Mouse (Mus musculus) limb, embryonic 13.5 days (tissue): ENCODE results near the gene Itm2b. TPM values are rescaled to one million over a fixed set of nuclear protein-coding genes. Genes with fewer than 3 reads are reported as not detected.

Source experiments
- ATAC-seq: fragments of 200-750 bp; cut with Nextera tagmentation; 2 replicates; pipeline ENCODE4 v1.8.0; 2017; ENCODE audit warnings: low read depth, moderate number of reproducible peaks, moderate TSS enrichment; ENCODE audit not compliant: low FRiP score
- H3K27ac ChIP-seq: fragments of 300-500 bp; sonication (generic); 2 replicates; pipeline ENCODE4 v1.5.1; 2015; ENCODE audit warnings: inconsistent platforms, mild to moderate bottlenecking, moderate library complexity
- H3K27me3 ChIP-seq: fragments of 300-500 bp; sonication (generic); 2 replicates; pipeline ENCODE4 v1.6.1; 2015; ENCODE audit warnings: mild to moderate bottlenecking, inconsistent platforms
- H3K36me3 ChIP-seq: fragments of 300-500 bp; sonication (generic); 2 replicates; pipeline ENCODE4 v1.6.1; 2015; ENCODE audit warnings: inconsistent platforms, mild to moderate bottlenecking, moderate library complexity
- H3K4me1 ChIP-seq: fragments of 300-500 bp; sonication (generic); 2 replicates; pipeline ENCODE4 v1.6.1; 2015; ENCODE audit warnings: inconsistent platforms
- H3K4me2 ChIP-seq: fragments of 300-500 bp; sonication (generic); replicated peaks from 2 replicates; pipeline ENCODE4 v1.6.1; 2015; ENCODE audit warnings: inconsistent platforms, mild to moderate bottlenecking, moderate library complexity
- H3K4me3 ChIP-seq: fragments of 300-500 bp; sonication (generic); 2 replicates; pipeline ENCODE4 v1.5.1; 2015; ENCODE audit warnings: moderate library complexity, mild to moderate bottlenecking, inconsistent platforms
- H3K9ac ChIP-seq: fragments of 300-500 bp; sonication (generic); 2 replicates; pipeline ENCODE4 v1.6.1; 2015; ENCODE audit warnings: mild to moderate bottlenecking, inconsistent platforms
- H3K9me3 ChIP-seq: fragments of 300-500 bp; sonication (generic); 2 replicates; pipeline ENCODE4 v1.6.1; 2016; ENCODE audit warnings: inconsistent platforms
- WGBS: fragments of 180-500 bp; shearing (Covaris S2); methylation state at CpG from one replicate; pipeline ENCODE4 v1.1.7; 2015; 5-methylcytosine and 5-hydroxymethylcytosine counted together
- polyA plus RNA-seq: library from polyadenylated mRNA; unstranded; fragments of >200 nt; fragmentation: Nextera tagmentation; extraction: Ambion mirVana; gene quantifications from 2 replicates; pipeline ENCODE4 v1.2.1, GENCODE M21; 2015

The Itm2b gene
- polyA plus RNA-seq, 1 experiment from 2014 or later: 681 TPM

- no peak overlapping the region; the same call in 1 of the 2 replicates for H3K9ac ChIP-seq
- no peaks in the 10 kb centered on the region for H3K27me3 ChIP-seq
- H3K4me2 ChIP-seq: no peak overlapping the region
- H3K36me3 ChIP-seq: peaks cover 53% of the 10 kb centered on the region
- 55% methylated on average over 11 of the region's 11 CpGs for WGBS
- H3K4me3 ChIP-seq: no peak overlapping the region
- no peak for ATAC-seq
- peaks cover 25% of the 10 kb centered on the region for H3K4me1 ChIP-seq
- no peak overlapping the region for H3K27ac ChIP-seq
- no peaks in the 10 kb centered on the region for H3K9me3 ChIP-seq
Measured at GRCm38 (mm10) chr14:73374315-73374890, 10.7 kb downstream of the Itm2b start.

- Histone ChIP-seq H3K27ac (no peak overlapping the region), H3K9me3 (no peaks in the 10 kb centered on the region), H3K4me2 (no peak overlapping the region), H3K27me3 (no peaks in the 10 kb centered on the region), H3K36me3 (peaks cover 54% of the 10 kb centered on the region), H3K9ac (no peak overlapping the region), H3K4me1 (peaks cover 25% of the 10 kb centered on the region), H3K4me3 (no peak overlapping the region)
- 85% methylated on average over 8 of the region's 8 CpGs for WGBS
- ATAC-seq: no peak
Measured at GRCm38 (mm10) chr14:73373606-73374005, 11.5 kb downstream of the Itm2b start.

- WGBS: 92% methylated on average over 4 of the region's 4 CpGs
- H3K4me1 ChIP-seq: peaks cover 25% of the 10 kb centered on the region
- no peak overlapping the region for H3K27ac ChIP-seq
- ATAC-seq: no peak
- peaks cover 55% of the 10 kb centered on the region for H3K36me3 ChIP-seq
- no peak overlapping the region for H3K4me3 ChIP-seq
- no peaks in the 10 kb centered on the region for H3K27me3 ChIP-seq
- H3K9ac ChIP-seq: no peak overlapping the region
- no peak overlapping the region for H3K4me2 ChIP-seq
- H3K9me3 ChIP-seq: no peaks in the 10 kb centered on the region
Measured at GRCm38 (mm10) chr14:73372990-73373389, 12.1 kb downstream of the Itm2b start.

GRCm38 (mm10) chr14:73371577-73371976 lies 13.5 kb downstream of the Itm2b start:
- H3K4me3 ChIP-seq: no peak overlapping the region
- 90% methylated on average over 4 of the region's 4 CpGs for WGBS
- no peak overlapping the region for H3K9ac ChIP-seq
- no peak for ATAC-seq
- H3K9me3 ChIP-seq: no peaks in the 10 kb centered on the region
- no peaks in the 10 kb centered on the region for H3K27me3 ChIP-seq
- H3K4me2 ChIP-seq: no peak overlapping the region
- H3K27ac ChIP-seq: no peak overlapping the region
- peaks cover 25% of the 10 kb centered on the region for H3K4me1 ChIP-seq
- peaks cover 61% of the 10 kb centered on the region for H3K36me3 ChIP-seq

- Histone ChIP-seq H3K9ac (no peak overlapping the region), H3K27ac (0 out of 2 replicates have a peak overlapping the region, but pooled peaks have one; percentile 58), H3K36me3 (peaks cover 68% of the 10 kb centered on the region), H3K4me1 (peaks cover 25% of the 10 kb centered on the region), H3K4me2 (no peak overlapping the region), H3K4me3 (no peak overlapping the region), H3K27me3 (no peaks in the 10 kb centered on the region), H3K9me3 (no peaks in the 10 kb centered on the region)
- 81% methylated on average over 23 of the region's 23 CpGs for WGBS
- no peak for ATAC-seq
Measured at GRCm38 (mm10) chr14:73370695-73371372, 14.3 kb downstream of the Itm2b start.

- no peak for ATAC-seq
- Histone ChIP-seq H3K27ac (0 out of 2 replicates have a peak overlapping the region, but pooled peaks have one; percentile 58), H3K4me2 (no peak overlapping the region), H3K4me1 (peaks cover 22% of the 10 kb centered on the region), H3K9me3 (no peaks in the 10 kb centered on the region), H3K4me3 (no peak overlapping the region), H3K36me3 (peaks cover 72% of the 10 kb centered on the region), H3K9ac (no peak overlapping the region), H3K27me3 (no peaks in the 10 kb centered on the region)
- 84% methylated on average over 11 of the region's 11 CpGs for WGBS
Measured at GRCm38 (mm10) chr14:73370078-73370670, 14.9 kb downstream of the Itm2b start.

GRCm38 (mm10) chr14:73369634-73370033 lies 15.5 kb downstream of the Itm2b start:
- Histone ChIP-seq H3K36me3 (peaks cover 73% of the 10 kb centered on the region), H3K4me3 (no peak overlapping the region), H3K4me1 (peaks cover 18% of the 10 kb centered on the region), H3K27ac (no peak overlapping the region), H3K9me3 (no peaks in the 10 kb centered on the region), H3K27me3 (no peaks in the 10 kb centered on the region), H3K9ac (no peak overlapping the region), H3K4me2 (no peak overlapping the region)
- ATAC-seq: peak; percentile 39
- WGBS: 73% methylated on average over 4 of the region's 4 CpGs

GRCm38 (mm10) chr14:73368966-73369365 lies 16.1 kb downstream of the Itm2b start:
- Histone ChIP-seq H3K4me1 (peaks cover 11% of the 10 kb centered on the region), H3K4me3 (no peak overlapping the region), H3K27me3 (no peaks in the 10 kb centered on the region), H3K4me2 (no peak overlapping the region), H3K27ac (no peak overlapping the region), H3K36me3 (peaks cover 75% of the 10 kb centered on the region), H3K9ac (no peak overlapping the region), H3K9me3 (no peaks in the 10 kb centered on the region)
- ATAC-seq: no peak
- 95% methylated on average over 13 of the region's 13 CpGs for WGBS

- peaks cover 83% of the 10 kb centered on the region for H3K36me3 ChIP-seq
- WGBS: 93% methylated on average over 13 of the region's 13 CpGs
Measured at GRCm38 (mm10) chr14:73368221-73368620, 16.9 kb downstream of the Itm2b start.

GRCm38 (mm10) chr14:73366278-73366677 lies 18.8 kb downstream of the Itm2b start:
- ATAC-seq: no peak
- Histone ChIP-seq H3K9ac (no peak overlapping the region), H3K4me2 (no peak overlapping the region), H3K4me1 (no peaks in the 10 kb centered on the region), H3K36me3 (peaks cover 95% of the 10 kb centered on the region), H3K4me3 (no peak overlapping the region), H3K9me3 (no peaks in the 10 kb centered on the region), H3K27me3 (no peaks in the 10 kb centered on the region), H3K27ac (no peak overlapping the region)
- 88% methylated on average over 11 of the region's 11 CpGs for WGBS

More at GRCm38 (mm10) chr14:73368221-73368620, 16.9 kb downstream of the Itm2b start:
- Histone ChIP-seq H3K4me1 (peaks cover 7% of the 10 kb centered on the region; the same call in 1 of the 2 replicates), H3K4me2 (no peak overlapping the region), H3K27ac (no peak overlapping the region), H3K9me3 (no peaks in the 10 kb centered on the region), H3K27me3 (no peaks in the 10 kb centered on the region), H3K4me3 (no peak overlapping the region), H3K9ac (no peak overlapping the region)
- no peak for ATAC-seq

GRCm38 (mm10) chr14:73363782-73364181 lies 21.3 kb downstream of the Itm2b start:
- H3K9me3 ChIP-seq: no peaks in the 10 kb centered on the region; the same call in 1 of the 2 replicates
- no peak overlapping the region for H3K27ac ChIP-seq
- no peak overlapping the region for H3K4me3 ChIP-seq
- 97% methylated on average over 11 of the region's 11 CpGs for WGBS
- no peak for ATAC-seq
- H3K27me3 ChIP-seq: no peaks in the 10 kb centered on the region
- H3K4me2 ChIP-seq: no peak overlapping the region
- no peak overlapping the region for H3K9ac ChIP-seq
- no peaks in the 10 kb centered on the region for H3K4me1 ChIP-seq
- H3K36me3 ChIP-seq: peaks cover 98% of the 10 kb centered on the region

- Histone ChIP-seq H3K9ac (no peak overlapping the region), H3K27ac (no peak overlapping the region), H3K9me3 (no peaks in the 10 kb centered on the region; the same call in 1 of the 2 replicates), H3K4me1 (no peaks in the 10 kb centered on the region), H3K4me3 (no peak overlapping the region), H3K27me3 (no peaks in the 10 kb centered on the region), H3K36me3 (peaks cover 51% of the 10 kb centered on the region), H3K4me2 (no peak overlapping the region)
- no peak for ATAC-seq
- WGBS: 91% methylated on average over 8 of the region's 8 CpGs
Measured at GRCm38 (mm10) chr14:73354700-73355099, 30.4 kb downstream of the Itm2b start.
